Mouse (Mus musculus): ENCODE measurements at regions not wholly inside any gene's neighbourhood (a gene's known extent, or its start where the extent isn't known, plus 50 kb on each side); places are given as distances from the start of the nearest gene placed in this dataset.

- Histone ChIP-seq H3K36me3 (ENCODE audit: control insufficient read depth, insufficient read depth, low read length) (no peaks in the 10 kb centered on the region), H3K9ac (ENCODE audit: low read depth, low read length) (no peak overlapping the region), H3K4me1 (ENCODE audit: control insufficient read depth, insufficient read depth, low read length) (no peaks in the 10 kb centered on the region), H3K4me3 (ENCODE audit: low read depth, low read length) (no peak overlapping the region), H3K4me2 (no peak overlapping the region), H3K9me3 (replicated peaks; ENCODE audit: control insufficient read depth, low read length) (no peaks in the 10 kb centered on the region), H3K27ac (ENCODE audit: low read depth, low read length) (no peak overlapping the region), H3K27me3 (ENCODE audit: control insufficient read depth, insufficient read depth, low read length) (no peaks in the 10 kb centered on the region)
- 59% methylated on average over 1 of the region's 1 CpGs for WGBS (ENCODE audit: insufficient replicate concordance)
- ATAC-seq (replicated peaks; ENCODE audit: insufficient number of reproducible peaks, low FRiP score, low TSS enrichment): no peak
These were observed 58.6 kb downstream of the Drd1 start for GRCm38 (mm10) chr13:53996867-53997266.

GRCm38 (mm10) chr13:53992863-53993451 lies 62.5 kb downstream of the Drd1 start:
- H3K9ac ChIP-seq (ENCODE audit: low read depth, low read length): no peak overlapping the region
- H3K27ac ChIP-seq (ENCODE audit: low read depth, low read length): no peak overlapping the region
- H3K4me2 ChIP-seq: no peak overlapping the region
- no peak for ATAC-seq (replicated peaks; ENCODE audit: insufficient number of reproducible peaks, low FRiP score, low TSS enrichment)
- H3K9me3 ChIP-seq (replicated peaks; ENCODE audit: control insufficient read depth, low read length): no peaks in the 10 kb centered on the region
- no peaks in the 10 kb centered on the region for H3K36me3 ChIP-seq (ENCODE audit: control insufficient read depth, insufficient read depth, low read length)
- H3K27me3 ChIP-seq (ENCODE audit: control insufficient read depth, insufficient read depth, low read length): no peaks in the 10 kb centered on the region
- 70% methylated on average over 7 of the region's 7 CpGs for WGBS (ENCODE audit: insufficient replicate concordance)
- no peaks in the 10 kb centered on the region for H3K4me1 ChIP-seq (ENCODE audit: control insufficient read depth, insufficient read depth, low read length)
- H3K4me3 ChIP-seq (ENCODE audit: low read depth, low read length): no peak overlapping the region

GRCm38 (mm10) chr13:53979226-53979625 lies 76.3 kb downstream of the Drd1 start:
- no peak overlapping the region for H3K9ac ChIP-seq (ENCODE audit: low read depth, low read length)
- H3K27ac ChIP-seq (ENCODE audit: low read depth, low read length): no peak overlapping the region
- no peaks in the 10 kb centered on the region for H3K36me3 ChIP-seq (ENCODE audit: control insufficient read depth, insufficient read depth, low read length)
- H3K4me1 ChIP-seq (ENCODE audit: control insufficient read depth, insufficient read depth, low read length): no peaks in the 10 kb centered on the region
- no peak overlapping the region for H3K4me3 ChIP-seq (ENCODE audit: low read depth, low read length)
- no peaks in the 10 kb centered on the region for H3K27me3 ChIP-seq (ENCODE audit: control insufficient read depth, insufficient read depth, low read length)
- H3K4me2 ChIP-seq: no peak overlapping the region
- no peaks in the 10 kb centered on the region for H3K9me3 ChIP-seq (replicated peaks; ENCODE audit: control insufficient read depth, low read length)
- ATAC-seq (replicated peaks; ENCODE audit: insufficient number of reproducible peaks, low FRiP score, low TSS enrichment): no peak
- WGBS (ENCODE audit: insufficient replicate concordance): 16% methylated on average over 2 of the region's 2 CpGs

- Histone ChIP-seq H3K4me1 (ENCODE audit: control insufficient read depth, insufficient read depth, low read length) (no peaks in the 10 kb centered on the region), H3K27me3 (ENCODE audit: control insufficient read depth, insufficient read depth, low read length) (no peaks in the 10 kb centered on the region), H3K4me3 (ENCODE audit: low read depth, low read length) (no peak overlapping the region), H3K9me3 (replicated peaks; ENCODE audit: control insufficient read depth, low read length) (no peaks in the 10 kb centered on the region; the same call in 1 of the 2 replicates), H3K27ac (ENCODE audit: low read depth, low read length) (no peak overlapping the region), H3K9ac (ENCODE audit: low read depth, low read length) (no peak overlapping the region), H3K36me3 (ENCODE audit: control insufficient read depth, insufficient read depth, low read length) (no peaks in the 10 kb centered on the region), H3K4me2 (no peak overlapping the region)
- ATAC-seq (replicated peaks; ENCODE audit: insufficient number of reproducible peaks, low FRiP score, low TSS enrichment): no peak
- WGBS (ENCODE audit: insufficient replicate concordance): 82% methylated on average over 2 of the region's 2 CpGs
These were observed 86.1 kb downstream of the Drd1 start for GRCm38 (mm10) chr13:53969421-53969820.

GRCm38 (mm10) chr13:53956167-53956566 lies 99.3 kb downstream of the Drd1 start:
- Histone ChIP-seq H3K4me2 (no peak overlapping the region), H3K9me3 (replicated peaks; ENCODE audit: control insufficient read depth, low read length) (no peaks in the 10 kb centered on the region), H3K9ac (ENCODE audit: low read depth, low read length) (no peak overlapping the region), H3K4me1 (ENCODE audit: control insufficient read depth, insufficient read depth, low read length) (no peaks in the 10 kb centered on the region), H3K36me3 (ENCODE audit: control insufficient read depth, insufficient read depth, low read length) (no peaks in the 10 kb centered on the region), H3K4me3 (ENCODE audit: low read depth, low read length) (no peak overlapping the region), H3K27me3 (ENCODE audit: control insufficient read depth, insufficient read depth, low read length) (no peaks in the 10 kb centered on the region), H3K27ac (ENCODE audit: low read depth, low read length) (no peak overlapping the region)
- no peak for ATAC-seq (replicated peaks; ENCODE audit: insufficient number of reproducible peaks, low FRiP score, low TSS enrichment)
- 82% methylated on average over 15 of the region's 15 CpGs for WGBS (ENCODE audit: insufficient replicate concordance)

- Histone ChIP-seq H3K9ac (ENCODE audit: low read depth, low read length) (no peak overlapping the region), H3K27me3 (ENCODE audit: control insufficient read depth, insufficient read depth, low read length) (no peaks in the 10 kb centered on the region), H3K27ac (ENCODE audit: low read depth, low read length) (no peak overlapping the region), H3K36me3 (ENCODE audit: control insufficient read depth, insufficient read depth, low read length) (no peaks in the 10 kb centered on the region), H3K4me3 (ENCODE audit: low read depth, low read length) (no peak overlapping the region), H3K9me3 (replicated peaks; ENCODE audit: control insufficient read depth, low read length) (no peaks in the 10 kb centered on the region), H3K4me2 (no peak overlapping the region), H3K4me1 (ENCODE audit: control insufficient read depth, insufficient read depth, low read length) (no peaks in the 10 kb centered on the region)
- no peak for ATAC-seq (replicated peaks; ENCODE audit: insufficient number of reproducible peaks, low FRiP score, low TSS enrichment)
- 3% methylated on average over 4 of the region's 4 CpGs for WGBS (ENCODE audit: insufficient replicate concordance)
These were observed 107.4 kb downstream of the Drd1 start for GRCm38 (mm10) chr13:53948056-53948455.

GRCm38 (mm10) chr13:53945681-53946080 lies 109.8 kb downstream of the Drd1 start:
- WGBS (ENCODE audit: insufficient replicate concordance): 72% methylated on average over 5 of the region's 5 CpGs

GRCm38 (mm10) chr13:53941005-53941747 lies 114.3 kb downstream of the Drd1 start:
- Histone ChIP-seq H3K4me1 (ENCODE audit: control insufficient read depth, insufficient read depth, low read length) (no peaks in the 10 kb centered on the region), H3K9me3 (replicated peaks; ENCODE audit: control insufficient read depth, low read length) (no peaks in the 10 kb centered on the region), H3K4me2 (no peak overlapping the region), H3K4me3 (ENCODE audit: low read depth, low read length) (no peak overlapping the region), H3K27ac (ENCODE audit: low read depth, low read length) (no peak overlapping the region), H3K36me3 (ENCODE audit: control insufficient read depth, insufficient read depth, low read length) (no peaks in the 10 kb centered on the region), H3K9ac (ENCODE audit: low read depth, low read length) (no peak overlapping the region), H3K27me3 (ENCODE audit: control insufficient read depth, insufficient read depth, low read length) (no peaks in the 10 kb centered on the region)
- no peak for ATAC-seq (replicated peaks; ENCODE audit: insufficient number of reproducible peaks, low FRiP score, low TSS enrichment)
- WGBS (ENCODE audit: insufficient replicate concordance): 84% methylated on average over 13 of the region's 13 CpGs

More at GRCm38 (mm10) chr13:53945681-53946080, 109.8 kb downstream of the Drd1 start:
- ATAC-seq (replicated peaks; ENCODE audit: insufficient number of reproducible peaks, low FRiP score, low TSS enrichment): no peak
- no peak overlapping the region for H3K9ac ChIP-seq (ENCODE audit: low read depth, low read length)
- no peaks in the 10 kb centered on the region for H3K27me3 ChIP-seq (ENCODE audit: control insufficient read depth, insufficient read depth, low read length)
- H3K36me3 ChIP-seq (ENCODE audit: control insufficient read depth, insufficient read depth, low read length): no peaks in the 10 kb centered on the region
- H3K4me1 ChIP-seq (ENCODE audit: control insufficient read depth, insufficient read depth, low read length): no peaks in the 10 kb centered on the region
- no peak overlapping the region for H3K27ac ChIP-seq (ENCODE audit: low read depth, low read length)
- H3K4me2 ChIP-seq: no peak overlapping the region
- no peaks in the 10 kb centered on the region for H3K9me3 ChIP-seq (replicated peaks; ENCODE audit: control insufficient read depth, low read length)
- no peak overlapping the region for H3K4me3 ChIP-seq (ENCODE audit: low read depth, low read length)

Measured in heart, embryonic 11.5 days (tissue).